14 mouse cellular contexts compared by ENCODE assay signal in genomic region chr13:104959733-104960132, GRCm38 (mm10).
A peak's percentile ranks its signal among the peaks of the same experiment; 100 is the strongest.
DNase-seq lines count a peak whose midpoint lies in the region; ATAC-seq and TF ChIP-seq lines count a peak whose summit lies in the region.
"Had no signal": no experiment of that assay in that cellular context is flagged by ENCODE, and none has a peak within 500 bp of the region (broad histone marks: within the 10 kb centered on the region; RNA-seq: fewer than 3 reads in every experiment).

No protein-coding gene starts in this region.

- ATAC-seq in hindbrain, postnatal 0 days, result no peak
- ATAC-seq in hindbrain, embryonic 12.5 days (ENCODE audit: low FRiP score), result no peak
- peak; percentile 61; the same call in 1 of the 2 replicates for ATAC-seq in lung, embryonic 14.5 days (ENCODE audit: insufficient read depth)
- ATAC-seq: forebrain, embryonic 14.5 days had no signal

- H3K4me2 ChIP-seq in hindbrain, postnatal 0 days (ENCODE audit: low read depth, low read length), result no peak overlapping the region
- H3K4me2 ChIP-seq in hindbrain, embryonic 12.5 days (replicated peaks), result no peak overlapping the region
- H3K4me2 ChIP-seq in lung, embryonic 14.5 days, result no peak overlapping the region
- H3K4me2 ChIP-seq: hindbrain, embryonic 15.5 days; liver, embryonic 13.5 days had no signal

- peak; percentile 36 for DNase-seq in hindbrain, postnatal 0 days (ENCODE audit: low spot score)
- DNase-seq in lung, embryonic 14.5 days, result peak; percentile 81
- DNase-seq in lung, adult 18-20 months, result no peak
- DNase-seq in 3T3-L1 (ENCODE audit: low read depth, low spot score), result peak; percentile 37
- peak; percentile 31 for DNase-seq in adipocyte (ENCODE audit: low spot score)
- DNase-seq in forebrain, embryonic 10.5 days (ENCODE audit: extremely low spot score, low spot score), result no peak
- DNase-seq: cerebellum, postnatal 10 days; embryo, embryonic 11 days; liver, embryonic 13.5 days; right cerebral cortex, adult 18-20 months; thymus, adult 2 months had no signal

- H3K4me3 ChIP-seq in hindbrain, postnatal 0 days (ENCODE audit: low read length), result no peak overlapping the region
- H3K4me3 ChIP-seq in hindbrain, embryonic 12.5 days, result no peak overlapping the region
- no peak overlapping the region for H3K4me3 ChIP-seq in lung, embryonic 14.5 days (ENCODE audit: low read depth, low read length)
- H3K4me3 ChIP-seq in forebrain, embryonic 10.5 days, result no peak overlapping the region
- H3K4me3 ChIP-seq: hindbrain, embryonic 15.5 days; liver, embryonic 13.5 days had no signal

- H3K27ac ChIP-seq in hindbrain, postnatal 0 days, result 0 out of 2 replicates have a peak overlapping the region, but pooled peaks have one; percentile 60
- H3K27ac ChIP-seq in hindbrain, embryonic 12.5 days, result no peak overlapping the region
- no peak overlapping the region; the same call in 1 of the 2 replicates for H3K27ac ChIP-seq in lung, embryonic 14.5 days (ENCODE audit: low read depth)
- no peak overlapping the region for H3K27ac ChIP-seq in forebrain, embryonic 10.5 days
- H3K27ac ChIP-seq: hindbrain, embryonic 15.5 days; liver, embryonic 13.5 days had no signal

- 62% methylated on average over 4 of the region's 4 CpGs for WGBS in hindbrain, postnatal 0 days
- WGBS in hindbrain, embryonic 12.5 days, result 83% methylated on average over 4 of the region's 4 CpGs
- 49% methylated on average over 4 of the region's 4 CpGs for WGBS in lung, embryonic 14.5 days
- WGBS in forebrain, embryonic 10.5 days, result 93% methylated on average over 4 of the region's 4 CpGs

- H3K4me1 ChIP-seq in hindbrain, postnatal 0 days (ENCODE audit: insufficient read depth, low read length), result peaks cover 12% of the 10 kb centered on the region
- no peaks in the 10 kb centered on the region for H3K4me1 ChIP-seq in hindbrain, embryonic 12.5 days
- H3K4me1 ChIP-seq in lung, embryonic 14.5 days (ENCODE audit: insufficient read depth), result no peaks in the 10 kb centered on the region
- peaks cover 9% of the 10 kb centered on the region for H3K4me1 ChIP-seq in forebrain, embryonic 10.5 days
- H3K4me1 ChIP-seq: liver, embryonic 13.5 days had no signal

- no peak for TF ChIP-seq CTCF in hindbrain, postnatal 0 days (IDR thresholded peaks at IDR 0.05; ENCODE audit: low read depth)
- TF ChIP-seq CTCF in lung, embryonic 14.5 days (IDR thresholded peaks at IDR 0.05; ENCODE audit: low read depth), result no peak

- H3K27me3 ChIP-seq in hindbrain, postnatal 0 days (ENCODE audit: insufficient read depth, low read length), result no peaks in the 10 kb centered on the region
- H3K27me3 ChIP-seq in hindbrain, embryonic 12.5 days, result no peaks in the 10 kb centered on the region
- no peaks in the 10 kb centered on the region for H3K27me3 ChIP-seq in lung, embryonic 14.5 days (ENCODE audit: insufficient read depth, low read length)
- 0 out of 2 replicates have a peak, but pooled peaks cover 4% of the 10 kb centered on the region for H3K27me3 ChIP-seq in forebrain, embryonic 10.5 days (ENCODE audit: poor library complexity, severe bottlenecking)
- H3K27me3 ChIP-seq: hindbrain, embryonic 15.5 days; liver, embryonic 13.5 days had no signal

- no peaks in the 10 kb centered on the region for H3K9me3 ChIP-seq in hindbrain, postnatal 0 days (ENCODE audit: low read length)
- H3K9me3 ChIP-seq in hindbrain, embryonic 12.5 days (replicated peaks), result no peaks in the 10 kb centered on the region
- H3K9me3 ChIP-seq in lung, embryonic 14.5 days (ENCODE audit: low read depth, low read length), result no peaks in the 10 kb centered on the region
- no peaks in the 10 kb centered on the region for H3K9me3 ChIP-seq in forebrain, embryonic 10.5 days
- H3K9me3 ChIP-seq: hindbrain, embryonic 15.5 days; liver, embryonic 13.5 days had no signal

- H3K36me3 ChIP-seq in hindbrain, postnatal 0 days (ENCODE audit: insufficient read depth, low read length), result no peaks in the 10 kb centered on the region
- H3K36me3 ChIP-seq in hindbrain, embryonic 12.5 days, result no peaks in the 10 kb centered on the region
- no peaks in the 10 kb centered on the region for H3K36me3 ChIP-seq in lung, embryonic 14.5 days (ENCODE audit: insufficient read depth)
- H3K36me3 ChIP-seq in forebrain, embryonic 10.5 days (replicated peaks), result no peaks in the 10 kb centered on the region
- H3K36me3 ChIP-seq: hindbrain, embryonic 15.5 days; liver, embryonic 13.5 days had no signal

- H3K9ac ChIP-seq in hindbrain, postnatal 0 days (replicated peaks; ENCODE audit: low read length), result no peak overlapping the region
- H3K9ac ChIP-seq in hindbrain, embryonic 12.5 days, result no peak overlapping the region
- H3K9ac ChIP-seq in lung, embryonic 14.5 days, result no peak overlapping the region
- H3K9ac ChIP-seq: hindbrain, embryonic 15.5 days; liver, embryonic 13.5 days had no signal

Comparison
In these comparisons a context has a peak if more than half of its experiments do, and no peak if none do; other contexts are left out.
1. DNase-seq: peak in hindbrain, postnatal 0 days (single experiment), lung, embryonic 14.5 days (single experiment), 3T3-L1 (single experiment) and adipocyte (single experiment); none in lung, adult 18-20 months (0 of 2) and forebrain, embryonic 10.5 days (single experiment).